Mouse (Mus musculus) layer of hippocampus, postnatal 10 days (tissue): ENCODE results near the gene Slc25a48. TPM values are rescaled to one million over a fixed set of nuclear protein-coding genes. Genes with fewer than 3 reads are reported as not detected.
A peak's percentile ranks its signal among the peaks of the same experiment; 100 is the strongest.

Source experiments
- DNase-seq, 2 experiments: peaks; one replicate each; pipeline ENCODE4 v3.0.0; 2021; ENCODE audit warnings: low spot score in 2 of 2
- total RNA-seq, 2 experiments: library from RNA; stranded (reverse); gene quantifications; 2 replicates each; pipeline ENCODE4 v1.2.3; 2021

Slc25a48 gene
- total RNA-seq, 2 experiments from 2014 or later = not detected

DNA sequence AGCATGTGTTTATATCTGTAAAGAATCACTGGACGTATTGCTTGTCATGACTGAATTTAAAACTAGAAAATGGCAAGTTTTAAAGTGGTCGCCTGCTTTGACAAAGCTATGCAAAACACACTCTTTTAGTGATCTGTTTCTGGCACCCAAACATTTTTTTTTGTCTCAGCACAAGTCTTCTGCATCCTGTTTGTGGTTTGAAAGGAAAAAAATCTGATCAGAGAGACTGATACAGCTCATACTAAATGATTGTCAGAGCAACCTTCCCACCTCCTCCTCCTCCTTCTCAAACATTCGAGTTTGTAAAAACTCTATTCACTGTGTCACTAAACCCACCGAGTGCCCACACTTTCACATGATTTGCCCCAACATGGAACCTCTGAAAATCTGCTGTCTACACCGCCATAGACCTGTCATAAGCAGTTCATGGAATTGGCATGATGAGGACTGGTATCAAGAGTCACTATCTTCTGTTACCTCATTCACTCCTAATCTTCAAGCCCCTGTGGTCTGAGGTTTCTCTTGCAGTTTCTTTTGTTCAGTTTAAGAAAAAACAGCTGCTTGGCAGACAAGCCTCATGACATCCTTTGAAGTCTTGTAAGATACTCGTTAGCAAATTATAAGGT lies 68.8 kb downstream of the Slc25a48 start:
- no peak for DNase-seq

DNA sequence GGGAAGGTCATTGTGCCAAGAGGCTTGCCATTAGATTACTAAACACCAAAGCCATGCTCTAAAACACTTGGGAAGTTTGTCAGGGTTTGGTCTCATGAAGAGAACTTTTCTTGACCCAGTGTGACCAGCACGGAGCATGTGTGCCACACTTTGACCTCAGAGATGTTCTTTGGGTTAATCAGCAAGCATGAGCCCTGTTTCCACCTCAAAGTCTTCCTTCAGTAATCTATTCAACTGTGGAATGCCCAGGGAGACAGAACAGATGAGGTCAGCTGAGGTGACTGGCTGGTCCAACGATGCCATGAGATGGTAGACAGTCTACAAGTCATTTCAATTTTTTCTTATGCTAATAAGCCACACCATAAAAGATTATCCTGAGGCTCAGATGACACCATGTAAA lies 71.6 kb downstream of the Slc25a48 start:
- DNase-seq = no peak

DNA sequence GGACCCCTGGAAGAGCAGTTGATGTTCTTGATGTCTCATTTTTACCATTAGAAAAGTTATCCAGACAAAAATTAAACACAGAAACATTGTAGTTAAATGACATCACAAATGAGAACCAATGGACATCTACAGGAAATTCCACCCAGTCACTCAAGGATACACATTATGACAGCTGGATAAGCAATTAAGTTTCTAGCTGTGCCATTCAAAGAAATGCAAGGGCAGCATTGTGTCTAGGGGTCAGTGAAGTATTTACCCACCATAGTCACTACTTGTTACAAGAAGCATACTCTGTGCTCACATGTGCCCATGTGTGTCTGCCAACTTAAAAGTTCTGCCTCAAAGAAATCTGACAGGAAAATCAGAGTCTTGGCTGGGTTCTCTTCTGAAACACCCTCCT lies 75.4 kb downstream of the Slc25a48 start:
- DNase-seq = no peak

DNA sequence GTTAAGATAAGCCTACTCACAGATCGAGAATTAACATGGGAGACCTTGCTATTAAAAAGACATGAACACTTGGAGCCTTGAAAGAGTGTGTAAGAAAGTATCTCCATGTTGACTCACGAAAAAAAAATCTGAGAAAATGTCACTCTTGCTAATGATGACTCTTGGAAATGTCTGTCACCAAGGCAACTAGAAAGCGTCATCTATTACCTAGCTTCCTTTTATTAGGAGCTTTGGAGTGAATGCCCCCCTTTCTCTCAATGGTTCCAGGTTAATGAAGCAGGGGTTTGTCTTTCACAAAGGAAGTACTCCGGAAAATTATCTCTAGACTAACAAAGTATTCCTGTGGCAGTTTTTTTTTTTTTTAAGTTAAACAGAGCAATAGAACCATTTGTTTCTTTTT lies 78.2 kb downstream of the Slc25a48 start:
- DNase-seq = no peak

DNA sequence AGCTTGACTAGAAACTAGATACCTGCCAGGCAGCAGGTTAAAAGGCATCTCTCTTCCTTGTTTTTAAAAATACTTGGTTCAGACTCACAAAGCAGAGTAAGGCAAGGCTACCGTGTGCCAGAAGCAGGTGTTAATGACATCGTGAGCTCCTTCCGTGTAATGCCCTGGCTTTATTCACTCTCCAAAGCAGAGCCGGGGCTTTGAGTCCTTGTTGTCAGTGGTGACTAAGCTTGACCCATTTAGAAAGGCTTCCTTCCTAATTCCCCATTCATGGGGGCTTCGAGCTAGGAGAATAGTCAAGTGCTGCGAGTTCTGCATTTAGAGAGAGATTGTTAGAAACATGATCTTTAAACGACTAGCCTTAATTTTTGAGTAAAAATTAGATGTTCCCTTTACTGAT lies 78.7 kb downstream of the Slc25a48 start:
- no peak for DNase-seq

DNA sequence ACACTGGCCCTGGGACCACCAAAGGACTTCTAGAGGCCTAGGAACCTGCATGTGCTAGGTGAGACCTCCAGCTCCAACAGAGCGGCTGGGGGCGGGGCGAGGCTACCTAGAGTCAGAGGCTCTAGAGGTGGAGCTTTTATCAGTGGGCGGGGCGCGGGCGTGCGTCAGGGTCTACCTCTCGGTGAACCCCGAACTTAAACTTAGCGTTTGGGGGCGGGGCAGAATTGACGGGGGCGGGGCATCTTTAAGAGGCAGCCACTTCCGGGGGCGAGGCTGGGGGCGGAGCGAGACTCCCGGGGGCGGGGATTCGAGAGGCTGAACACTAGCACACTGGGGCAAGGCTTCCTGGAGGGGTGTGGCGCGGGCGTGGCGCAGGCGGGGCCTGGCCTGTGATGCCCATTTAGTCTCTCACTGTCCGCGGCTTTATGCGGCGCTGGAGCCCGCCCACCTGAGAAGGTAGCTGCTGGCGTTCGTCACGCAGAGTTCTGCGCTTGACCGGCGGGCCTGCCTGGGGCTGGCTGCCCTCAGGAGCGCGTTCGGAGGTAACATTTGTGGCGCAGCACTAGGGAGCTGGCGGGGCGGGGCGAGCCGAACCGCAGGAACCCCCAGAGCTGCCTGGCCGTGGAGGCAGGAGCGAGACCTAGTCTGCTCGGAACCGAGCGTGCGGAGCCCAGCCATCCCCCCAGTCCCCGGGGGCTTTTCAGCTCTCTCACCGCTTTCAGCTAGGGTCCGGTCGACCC lies 84.1 kb downstream of the Slc25a48 start, which contains the start of gene Fbxl21:
Gene Fbxl21 (plus strand): TSS at position 392 of the 740 bp plus-strand sequence.
- peak; percentile 79 to 88 for DNase-seq

DNA sequence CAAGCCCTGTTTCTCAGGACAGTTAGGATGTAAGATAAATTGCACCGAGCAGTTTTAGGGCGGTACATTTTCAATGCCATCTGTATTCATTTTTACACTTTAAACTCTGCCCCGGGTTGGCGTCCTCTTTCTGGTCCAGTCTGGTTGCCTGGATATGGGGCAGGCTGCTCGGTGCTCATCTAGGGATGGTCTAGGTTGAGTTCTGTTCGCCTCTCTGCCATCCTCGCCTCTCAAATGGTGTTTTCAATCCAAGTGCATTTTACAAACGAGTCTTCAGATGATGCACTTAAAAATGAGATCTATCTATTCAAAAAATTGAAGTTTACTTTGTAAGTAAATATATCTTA lies 84.6 kb downstream of the Slc25a48 start:
- no peak for DNase-seq

Other genes starting within 250 kb of the Slc25a48 start
- gene Neurog1, start 186.2 kb upstream of the Slc25a48 start, total RNA-seq = not detected
- gene Cxcl14, start 141.8 kb upstream of the Slc25a48 start, total RNA-seq = 10 to 100 TPM; 81.4 to 86.1 TPM
- not detected for gene Gm3045, start 11.8 kb upstream of the Slc25a48 start, total RNA-seq
- gene Il9, start 43.9 kb downstream of the Slc25a48 start, total RNA-seq = not detected
- gene Fbxl21, start 84.1 kb downstream of the Slc25a48 start, total RNA-seq = 1 to 10 TPM; 3.6 to 5.5 TPM
- gene Lect2, start 110.1 kb downstream of the Slc25a48 start, total RNA-seq = not detected
- gene Tgfbi, start 171.2 kb downstream of the Slc25a48 start, total RNA-seq = 1 to 10 TPM; 3.9 to 4.1 TPM